Mouse (Mus musculus) embryonic facial prominence, embryonic 14.5 days (tissue): ENCODE results near the gene Rad51b. TPM values are rescaled to one million over a fixed set of nuclear protein-coding genes. Genes with fewer than 3 reads are reported as not detected.
A peak's percentile ranks its signal among the peaks of the same experiment; 100 is the strongest.

Experiments used
- ATAC-seq: fragments of 200-750 bp; cut with Nextera tagmentation; 2 replicates; pipeline ENCODE4 v1.8.0; 2017; ENCODE audit warnings: low read depth, moderate number of reproducible peaks, moderate TSS enrichment
- DNase-seq: peaks from one replicate; pipeline ENCODE4 v3.0.0-alpha.2; 2015; ENCODE audit warnings: low spot score
- H3K27ac ChIP-seq: fragments of 300-500 bp; sonication (generic); replicated peaks from 2 replicates; pipeline ENCODE4 v1.5.1; 2014; ENCODE audit warnings: low read depth, mild to moderate bottlenecking, low read length, moderate library complexity
- H3K27me3 ChIP-seq: fragments of 300-500 bp; sonication (generic); replicated peaks from 2 replicates; pipeline ENCODE4 v1.6.1; 2014; ENCODE audit warnings: low read length; ENCODE audit not compliant: control insufficient read depth, insufficient read depth
- H3K36me3 ChIP-seq: fragments of 300-500 bp; sonication (generic); 2 replicates; pipeline ENCODE4 v1.6.1; 2014; ENCODE audit warnings: low read length, mixed read lengths; ENCODE audit not compliant: control insufficient read depth, insufficient read depth
- H3K4me1 ChIP-seq: fragments of 300-500 bp; sonication (generic); 2 replicates; pipeline ENCODE4 v1.6.1; 2014; ENCODE audit warnings: antibody characterized with exemption, low read length; ENCODE audit not compliant: control insufficient read depth, insufficient read depth
- H3K4me2 ChIP-seq: fragments of 300-500 bp; sonication (generic); 2 replicates; pipeline ENCODE4 v1.6.1; 2014; ENCODE audit warnings: low read depth, mild to moderate bottlenecking, low read length, moderate library complexity, mixed read lengths
- H3K4me3 ChIP-seq: fragments of 300-500 bp; sonication (generic); 2 replicates; pipeline ENCODE4 v1.5.1; 2014; ENCODE audit warnings: low read depth, mild to moderate bottlenecking, low read length
- H3K9ac ChIP-seq: fragments of 300-500 bp; sonication (generic); 2 replicates; pipeline ENCODE4 v1.6.1; 2014; ENCODE audit warnings: low read depth, mild to moderate bottlenecking, low read length, moderate library complexity, mixed read lengths
- H3K9me3 ChIP-seq: fragments of 300-500 bp; sonication (generic); 2 replicates; pipeline ENCODE4 v1.6.1; 2016; ENCODE audit warnings: low read length; ENCODE audit not compliant: control insufficient read depth
- WGBS: fragments of 180-500 bp; shearing (Covaris S2); extraction: QIAGEN DNeasy Blood & Tissue Kit; methylation state at CpG from one replicate; pipeline ENCODE4 v1.1.7; 2014; 5-methylcytosine and 5-hydroxymethylcytosine counted together
- polyA plus RNA-seq: library from polyadenylated mRNA; unstranded; fragments of >200 nt; fragmentation: Nextera tagmentation; extraction: Ambion mirVana; gene quantifications from 2 replicates; pipeline ENCODE4 v1.2.1, GENCODE M21; 2014

Rad51b gene
- polyA plus RNA-seq, 1 experiment from 2014 or later = 5.1 TPM

- H3K9me3 ChIP-seq = no peaks in the 10 kb centered on the region
- no peak overlapping the region for H3K9ac ChIP-seq
- H3K36me3 ChIP-seq = no peaks in the 10 kb centered on the region
- H3K4me2 ChIP-seq = no peak overlapping the region
- no peaks in the 10 kb centered on the region for H3K4me1 ChIP-seq
- WGBS = 91% methylated on average over 7 of the region's 7 CpGs
- ATAC-seq = no peak
- H3K27me3 ChIP-seq = no peaks in the 10 kb centered on the region
- H3K27ac ChIP-seq = no peak overlapping the region
- DNase-seq = no peak
- H3K4me3 ChIP-seq = no peak overlapping the region
Measured at GRCm38 (mm10) chr12:79768741-79769322, 471.8 kb downstream of the Rad51b start.

GRCm38 (mm10) chr12:79769763-79770162, 472.7 kb downstream of the Rad51b start:
- Histone ChIP-seq H3K4me1 (no peaks in the 10 kb centered on the region; the same call in 1 of the 2 replicates), H3K36me3 (no peaks in the 10 kb centered on the region), H3K9me3 (no peaks in the 10 kb centered on the region), H3K27me3 (no peaks in the 10 kb centered on the region), H3K27ac (no peak overlapping the region), H3K9ac (no peak overlapping the region), H3K4me3 (no peak overlapping the region), H3K4me2 (no peak overlapping the region)
- no peak for DNase-seq
- ATAC-seq = no peak
- WGBS = 93% methylated on average over 9 of the region's 9 CpGs

- DNase-seq (no peak), ATAC-seq (no peak)
- H3K4me2 ChIP-seq = no peak overlapping the region
- H3K36me3 ChIP-seq = no peaks in the 10 kb centered on the region
- no peaks in the 10 kb centered on the region for H3K27me3 ChIP-seq
- H3K4me3 ChIP-seq = no peak overlapping the region
- no peak overlapping the region for H3K27ac ChIP-seq
- no peak overlapping the region for H3K9ac ChIP-seq
- no peaks in the 10 kb centered on the region; the same call in 1 of the 2 replicates for H3K4me1 ChIP-seq
- WGBS = 90% methylated on average over 4 of the region's 4 CpGs
- no peaks in the 10 kb centered on the region for H3K9me3 ChIP-seq
Measured at GRCm38 (mm10) chr12:79771194-79771593, 474.1 kb downstream of the Rad51b start.

GRCm38 (mm10) chr12:79771741-79772140, 474.7 kb downstream of the Rad51b start:
- WGBS = 77% methylated on average over 3 of the region's 3 CpGs
- Histone ChIP-seq H3K9me3 (no peaks in the 10 kb centered on the region), H3K4me1 (no peaks in the 10 kb centered on the region; the same call in 1 of the 2 replicates), H3K9ac (no peak overlapping the region), H3K27me3 (no peaks in the 10 kb centered on the region), H3K4me2 (no peak overlapping the region), H3K4me3 (no peak overlapping the region), H3K27ac (no peak overlapping the region), H3K36me3 (no peaks in the 10 kb centered on the region)
- DNase-seq (no peak), ATAC-seq (no peak)

- Histone ChIP-seq H3K27ac (no peak overlapping the region), H3K4me2 (no peak overlapping the region), H3K4me1 (no peaks in the 10 kb centered on the region; the same call in 1 of the 2 replicates), H3K9ac (no peak overlapping the region), H3K27me3 (no peaks in the 10 kb centered on the region), H3K36me3 (no peaks in the 10 kb centered on the region), H3K4me3 (no peak overlapping the region), H3K9me3 (no peaks in the 10 kb centered on the region)
- 66% methylated on average over 4 of the region's 4 CpGs for WGBS
- peak; percentile 86 for DNase-seq
- no peak for ATAC-seq
Measured at GRCm38 (mm10) chr12:79773246-79773645, 476.2 kb downstream of the Rad51b start.

GRCm38 (mm10) chr12:79774571-79774970, 477.5 kb downstream of the Rad51b start:
- Histone ChIP-seq H3K36me3 (no peaks in the 10 kb centered on the region), H3K4me3 (no peak overlapping the region), H3K4me2 (no peak overlapping the region), H3K4me1 (no peaks in the 10 kb centered on the region; the same call in 1 of the 2 replicates), H3K27me3 (no peaks in the 10 kb centered on the region), H3K9ac (no peak overlapping the region), H3K27ac (no peak overlapping the region), H3K9me3 (no peaks in the 10 kb centered on the region)
- WGBS = 72% methylated on average over 4 of the region's 4 CpGs
- DNase-seq (no peak), ATAC-seq (no peak)

GRCm38 (mm10) chr12:79776828-79777227, 479.7 kb downstream of the Rad51b start:
- ATAC-seq (no peak), DNase-seq (peak; percentile 65)
- Histone ChIP-seq H3K4me2 (no peak overlapping the region), H3K4me3 (no peak overlapping the region), H3K4me1 (no peaks in the 10 kb centered on the region; the same call in 1 of the 2 replicates), H3K27ac (peak overlapping the region; percentile 4; the same call in 1 of the 2 replicates), H3K9me3 (no peaks in the 10 kb centered on the region), H3K27me3 (no peaks in the 10 kb centered on the region), H3K9ac (no peak overlapping the region), H3K36me3 (no peaks in the 10 kb centered on the region)
- 60% methylated on average over 5 of the region's 5 CpGs for WGBS

GRCm38 (mm10) chr12:79780745-79781144, 483.7 kb downstream of the Rad51b start:
- H3K4me3 ChIP-seq = no peak overlapping the region
- DNase-seq (peak; percentile 66), ATAC-seq (no peak)
- no peaks in the 10 kb centered on the region for H3K36me3 ChIP-seq
- H3K27ac ChIP-seq = peak overlapping the region; percentile 0
- no peaks in the 10 kb centered on the region for H3K27me3 ChIP-seq
- WGBS = 47% methylated on average over 2 of the region's 2 CpGs
- 0 out of 2 replicates have a peak, but pooled peaks cover 4% of the 10 kb centered on the region for H3K9me3 ChIP-seq
- no peak overlapping the region for H3K4me2 ChIP-seq
- H3K9ac ChIP-seq = no peak overlapping the region
- peaks cover 16% of the 10 kb centered on the region for H3K4me1 ChIP-seq

GRCm38 (mm10) chr12:79781788-79782187, 484.7 kb downstream of the Rad51b start:
- 0 out of 2 replicates have a peak, but pooled peaks cover 4% of the 10 kb centered on the region for H3K9me3 ChIP-seq
- no peaks in the 10 kb centered on the region for H3K36me3 ChIP-seq
- no peak overlapping the region for H3K4me3 ChIP-seq
- WGBS = 87% methylated on average over 5 of the region's 5 CpGs
- peaks cover 19% of the 10 kb centered on the region for H3K4me1 ChIP-seq
- DNase-seq (no peak), ATAC-seq (no peak)
- no peak overlapping the region for H3K9ac ChIP-seq
- no peaks in the 10 kb centered on the region for H3K27me3 ChIP-seq
- no peak overlapping the region for H3K27ac ChIP-seq
- H3K4me2 ChIP-seq = no peak overlapping the region
